Mouse (Mus musculus) heart, embryonic 14.5 days (tissue): ENCODE data around the gene Nphp1. TPM values are rescaled to one million over a fixed set of nuclear protein-coding genes. Genes with fewer than 3 reads are reported as not detected.

Experiments
- ATAC-seq: fragments of 200-750 bp; cut with Nextera tagmentation; 2 replicates; pipeline ENCODE4 v1.8.0; 2017; ENCODE audit warnings: low read depth, moderate TSS enrichment; ENCODE audit not compliant: insufficient number of reproducible peaks, insufficient read depth, low FRiP score
- H3K27ac ChIP-seq, 2 experiments: fragments of 200-500 bp in 1 of 2; fragments of 300-500 bp in 1 of 2; sonication (generic) in 1 of 2; replicated peaks in 1 of 2; 2 replicates each; pipeline ENCODE4 v1.5.1; 2012 to 2014; ENCODE audit warnings: low read depth in 2 of 2, low read length in 2 of 2, control low read depth in 1 of 2, mild to moderate bottlenecking in 1 of 2, mixed read lengths in 1 of 2; ENCODE audit not compliant: control insufficient read depth in 1 of 2, insufficient read depth in 1 of 2
- H3K27me3 ChIP-seq: fragments of 300-500 bp; sonication (generic); 2 replicates; pipeline ENCODE4 v1.6.1; 2014; ENCODE audit warnings: mild to moderate bottlenecking, low read length, control low read depth; ENCODE audit not compliant: control insufficient read depth, insufficient read depth
- H3K36me3 ChIP-seq: fragments of 300-500 bp; sonication (generic); 2 replicates; pipeline ENCODE4 v1.6.1; 2014; ENCODE audit warnings: mild to moderate bottlenecking, control low read depth, low read length, mixed read lengths; ENCODE audit not compliant: control insufficient read depth, insufficient read depth
- H3K4me1 ChIP-seq, 2 experiments: fragments of 200-500 bp in 1 of 2; fragments of 300-500 bp in 1 of 2; sonication (generic) in 1 of 2; 2 replicates each; pipeline ENCODE4 v1.6.1; 2012 to 2014; ENCODE audit warnings: low read length in 2 of 2, control low read depth in 1 of 2, mixed read lengths in 1 of 2; ENCODE audit not compliant: control insufficient read depth in 2 of 2, insufficient read depth in 2 of 2
- H3K4me2 ChIP-seq: fragments of 300-500 bp; sonication (generic); 2 replicates; pipeline ENCODE4 v1.6.1; 2014; ENCODE audit warnings: mild to moderate bottlenecking, low read length
- H3K4me3 ChIP-seq, 2 experiments: fragments of 200-500 bp in 1 of 2; fragments of 300-500 bp in 1 of 2; sonication (generic) in 1 of 2; 2 replicates each; pipeline ENCODE4 v1.5.1; 2012 to 2014; ENCODE audit warnings: low read length in 2 of 2, mild to moderate bottlenecking in 2 of 2, control low read depth in 1 of 2, low read depth in 1 of 2, moderate library complexity in 1 of 2; ENCODE audit not compliant: control insufficient read depth in 1 of 2, insufficient read depth in 1 of 2
- H3K9ac ChIP-seq: fragments of 300-500 bp; sonication (generic); 2 replicates; pipeline ENCODE4 v1.6.1; 2014; ENCODE audit warnings: mild to moderate bottlenecking, low read length
- H3K9me3 ChIP-seq: fragments of 300-500 bp; sonication (generic); 2 replicates; pipeline ENCODE4 v1.6.1; 2016; ENCODE audit warnings: low read length, control low read depth; ENCODE audit not compliant: control insufficient read depth
- WGBS: fragments of 180-500 bp; shearing (Covaris S2); extraction: QIAGEN DNeasy Blood & Tissue Kit; methylation state at CpG from one replicate; pipeline ENCODE4 v1.1.7; 2014; 5-methylcytosine and 5-hydroxymethylcytosine counted together
- polyA plus RNA-seq: library from polyadenylated mRNA; unstranded; fragments of >200 nt; fragmentation: Nextera tagmentation; extraction: Ambion mirVana; gene quantifications from 2 replicates; pipeline ENCODE4 v1.2.1, GENCODE M21; 2014

Gene Nphp1
- polyA plus RNA-seq, 1 experiment from 2014 or later: 16.1 TPM

- H3K4me2 ChIP-seq: peak overlapping the region; percentile 83
- no peaks in the 10 kb centered on the region for H3K27me3 ChIP-seq
- ATAC-seq: no peak
- peak overlapping the region; percentile 67 to 88 for H3K4me3 ChIP-seq
- H3K9me3 ChIP-seq: no peaks in the 10 kb centered on the region
- peak overlapping the region in 1 of 2 experiments; percentile 70; a peak in 3 of 4 replicates for H3K27ac ChIP-seq
- peak overlapping the region; percentile 80 for H3K9ac ChIP-seq
- peaks cover 3 to 12% of the 10 kb centered on the region in 2 experiments; a peak in 3 of 4 replicates for H3K4me1 ChIP-seq
- whole genome bisulfite sequencing: 3% methylated on average over 11 of the region's 11 CpGs
- H3K36me3 ChIP-seq: no peaks in the 10 kb centered on the region
Measured at GRCm38 (mm10) chr2:127789138-127789537, 441 bp upstream of the Nphp1 start.

- H3K27ac ChIP-seq: no peak overlapping the region
- ATAC-seq: no peak
- no peak overlapping the region for H3K9ac ChIP-seq
- WGBS: 86% methylated on average over 5 of the region's 5 CpGs
- H3K4me3 ChIP-seq: no peak overlapping the region
- no peaks in the 10 kb centered on the region for H3K36me3 ChIP-seq
- no peak overlapping the region for H3K4me2 ChIP-seq
- no peaks in the 10 kb centered on the region for H3K27me3 ChIP-seq
- peaks cover 3 to 12% of the 10 kb centered on the region in 2 experiments; a peak in 3 of 4 replicates for H3K4me1 ChIP-seq
- H3K9me3 ChIP-seq: no peaks in the 10 kb centered on the region
Measured at GRCm38 (mm10) chr2:127787226-127787625, 1.5 kb downstream of the Nphp1 start.

- Histone ChIP-seq H3K27me3 (no peaks in the 10 kb centered on the region), H3K4me3 (no peak overlapping the region), H3K9ac (no peak overlapping the region), H3K4me1 (no peaks in the 10 kb centered on the region), H3K4me2 (no peak overlapping the region), H3K27ac (no peak overlapping the region), H3K36me3 (peaks cover 19% of the 10 kb centered on the region), H3K9me3 (no peaks in the 10 kb centered on the region)
- WGBS: 82% methylated on average over 5 of the region's 5 CpGs
- no peak for ATAC-seq
Measured at GRCm38 (mm10) chr2:127778451-127778850, 10.2 kb downstream of the Nphp1 start.

- peaks cover 27% of the 10 kb centered on the region for H3K36me3 ChIP-seq
- no peaks in the 10 kb centered on the region for H3K9me3 ChIP-seq
- no peak overlapping the region for H3K4me3 ChIP-seq
- no peak for ATAC-seq
- WGBS: 77% methylated on average over 3 of the region's 3 CpGs
- no peak overlapping the region for H3K9ac ChIP-seq
- no peaks in the 10 kb centered on the region for H3K4me1 ChIP-seq
- no peak overlapping the region for H3K4me2 ChIP-seq
- no peaks in the 10 kb centered on the region for H3K27me3 ChIP-seq
- H3K27ac ChIP-seq: no peak overlapping the region
Measured at GRCm38 (mm10) chr2:127775013-127775412, 13.7 kb downstream of the Nphp1 start.

- no peak overlapping the region for H3K4me3 ChIP-seq
- WGBS: 46% methylated on average over 1 of the region's 1 CpGs
Measured at GRCm38 (mm10) chr2:127774578-127774941, 14.1 kb downstream of the Nphp1 start.

GRCm38 (mm10) chr2:127773938-127774577 is 14.6 kb downstream of the Nphp1 start:
- ATAC-seq: no peak
- Histone ChIP-seq H3K9me3 (no peaks in the 10 kb centered on the region), H3K4me1 (no peaks in the 10 kb centered on the region), H3K36me3 (peaks cover 24% of the 10 kb centered on the region), H3K27me3 (no peaks in the 10 kb centered on the region), H3K27ac (no peak overlapping the region), H3K4me3 (no peak overlapping the region), H3K9ac (no peak overlapping the region), H3K4me2 (no peak overlapping the region)
- WGBS: 54% methylated on average over 15 of the region's 15 CpGs

More at GRCm38 (mm10) chr2:127774578-127774941, 14.1 kb downstream of the Nphp1 start:
- no peak for ATAC-seq
- H3K4me2 ChIP-seq: no peak overlapping the region
- no peaks in the 10 kb centered on the region for H3K9me3 ChIP-seq
- H3K27me3 ChIP-seq: no peaks in the 10 kb centered on the region
- H3K4me1 ChIP-seq: no peaks in the 10 kb centered on the region
- no peak overlapping the region for H3K9ac ChIP-seq
- H3K27ac ChIP-seq: no peak overlapping the region
- H3K36me3 ChIP-seq: peaks cover 26% of the 10 kb centered on the region

GRCm38 (mm10) chr2:127761587-127761986 is 27.1 kb downstream of the Nphp1 start:
- no peak overlapping the region for H3K27ac ChIP-seq
- H3K4me2 ChIP-seq: no peak overlapping the region
- WGBS: 74% methylated on average over 5 of the region's 5 CpGs
- H3K27me3 ChIP-seq: no peaks in the 10 kb centered on the region
- no peak overlapping the region for H3K4me3 ChIP-seq
- H3K9ac ChIP-seq: no peak overlapping the region
- no peak for ATAC-seq
- H3K36me3 ChIP-seq: peaks cover 16% of the 10 kb centered on the region; the same call in 1 of the 2 replicates
- no peaks in the 10 kb centered on the region for H3K9me3 ChIP-seq
- H3K4me1 ChIP-seq: peaks cover 3 to 19% of the 10 kb centered on the region in 2 experiments
